Mouse (Mus musculus) cerebellum, adult 2 months (tissue): ENCODE results near the gene Npb.

Experiments
- CTCF ChIP-seq: fragments of 200-500 bp; IDR thresholded peaks from 2 replicates; pipeline ENCODE4 v1.5.1; 2011; ENCODE audit warnings: low read depth, mild to moderate bottlenecking, control low read depth, low read length, moderate library complexity, borderline replicate concordance; ENCODE audit not compliant: insufficient read depth
- POLR2A ChIP-seq: fragments of 200-500 bp; IDR thresholded peaks from 2 replicates; pipeline ENCODE4 v1.6.1; 2011; ENCODE audit warnings: low read length, control low read depth, borderline replicate concordance; ENCODE audit not compliant: insufficient read depth

DNA sequence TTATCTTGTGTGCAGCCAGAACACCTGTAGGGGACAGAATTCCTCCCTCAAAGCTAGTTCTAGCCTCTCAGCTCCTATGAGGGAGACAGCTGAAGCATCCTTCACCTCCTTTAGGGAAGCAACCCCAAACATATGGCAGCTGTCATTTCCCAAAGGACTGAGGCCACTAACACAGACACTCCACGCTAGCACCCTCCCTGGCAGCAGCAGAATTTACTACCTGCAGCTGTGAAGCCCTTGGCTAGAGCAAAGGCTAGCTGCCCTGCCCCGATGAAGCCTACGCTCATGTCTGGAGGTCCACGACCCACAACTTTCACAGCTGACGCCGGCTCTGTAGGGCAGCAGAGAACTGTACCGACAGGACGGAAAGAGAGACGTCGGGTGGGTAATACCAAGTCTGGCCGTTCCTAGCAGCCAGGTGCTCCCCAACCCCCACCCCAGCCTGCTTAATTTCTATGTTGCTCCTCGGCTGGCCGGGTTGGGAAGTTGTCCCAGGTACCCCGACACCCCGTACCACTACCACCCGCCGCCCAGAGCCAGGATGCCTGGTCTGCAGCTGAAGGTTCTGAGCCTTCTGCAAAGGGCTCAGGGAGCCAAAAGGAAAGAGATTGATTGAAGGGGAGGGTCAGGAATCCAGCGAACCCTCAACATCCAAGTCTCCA is 34.8 kb downstream of the Npb start:
- TF ChIP-seq CTCF, result no peak
- no peak for TF ChIP-seq POLR2A
